Mouse (Mus musculus) ES-E14 (cell line): ENCODE data around the gene Rnasek. TPM values are rescaled to one million over a fixed set of nuclear protein-coding genes. Genes with fewer than 3 reads are reported as not detected.

ENCODE experiments used
- DNase-seq: peaks from one replicate; pipeline ENCODE4 v3.0.0-alpha.2; 2013; ENCODE audit warnings: low read depth, low spot score
- H3K27ac ChIP-seq: 2 replicates; pipeline ENCODE4 v1.5.1; 2012; ENCODE audit warnings: low read depth, mild to moderate bottlenecking, low read length, moderate library complexity, mixed read lengths; ENCODE audit not compliant: poor library complexity, insufficient read depth, severe bottlenecking
- H3K36me3 ChIP-seq: 2 replicates; pipeline ENCODE4 v1.6.1; 2012; ENCODE audit warnings: mild to moderate bottlenecking, low read length, moderate library complexity, mixed read lengths; ENCODE audit not compliant: control insufficient read depth, poor library complexity, insufficient read depth, severe bottlenecking
- H3K4me1 ChIP-seq, 2 experiments: fragments of 150-350 bp in 1 of 2; sonication (generic) in 1 of 2; 2 replicates each; pipeline ENCODE4 v1.6.1; 2012; ENCODE audit warnings: low read length in 2 of 2, mild to moderate bottlenecking in 1 of 2, mixed read lengths in 1 of 2; ENCODE audit not compliant: control insufficient read depth in 2 of 2, insufficient read depth in 2 of 2, poor library complexity in 1 of 2
- H3K4me3 ChIP-seq, 2 experiments: fragments of 150-350 bp in 1 of 2; sonication (generic) in 1 of 2; 2 replicates each; pipeline ENCODE4 v1.5.1; 2012; ENCODE audit warnings: low read length in 2 of 2, low read depth in 1 of 2, mild to moderate bottlenecking in 1 of 2, mixed read lengths in 1 of 2; ENCODE audit not compliant: insufficient read depth in 1 of 2, poor library complexity in 1 of 2, severe bottlenecking in 1 of 2
- H3K9ac ChIP-seq: 2 replicates; pipeline ENCODE4 v1.6.1; 2012; ENCODE audit warnings: low read depth, mild to moderate bottlenecking, low read length, mixed read lengths; ENCODE audit not compliant: poor library complexity, insufficient read depth, severe bottlenecking
- H3K9me3 ChIP-seq: fragments of 150-350 bp; sonication (generic); 2 replicates; pipeline ENCODE4 v1.6.1; 2012; ENCODE audit warnings: low read depth, mild to moderate bottlenecking, low read length; ENCODE audit not compliant: control insufficient read depth, insufficient read depth
- CHD2 ChIP-seq: IDR thresholded peaks from 2 replicates; pipeline ENCODE4 v1.6.1; 2014; ENCODE audit warnings: mild to moderate bottlenecking, low read depth, low read length, inconsistent platforms
- HCFC1 ChIP-seq: IDR thresholded peaks from 2 replicates; pipeline ENCODE4 v1.6.1; 2012; ENCODE audit warnings: low read length, inconsistent platforms, borderline replicate concordance; ENCODE audit not compliant: insufficient read depth
- MAFK ChIP-seq: IDR thresholded peaks from 2 replicates; pipeline ENCODE4 v1.6.1; 2014; ENCODE audit warnings: mild to moderate bottlenecking, low read depth, low read length, inconsistent platforms; ENCODE audit not compliant: insufficient read depth
- ZC3H11A ChIP-seq: IDR thresholded peaks from 2 replicates; pipeline ENCODE4 v1.6.1; 2012; ENCODE audit warnings: low read depth, mild to moderate bottlenecking, inconsistent platforms, low read length, borderline replicate concordance
- ZNF384 ChIP-seq: IDR thresholded peaks from 2 replicates; pipeline ENCODE4 v1.6.1; 2012; ENCODE audit warnings: low read depth, low read length, inconsistent platforms
- in situ Hi-C, 2 experiments: fragments of 600-800 bp; cut with MboI; formaldehyde crosslinking; loops; one replicate each; pipeline ENCODE4 v1.15.1; 2025; ENCODE audit warnings: low sequenced_read_pairs in 2 of 2, inconsistent platforms in 1 of 2; ENCODE audit not compliant: unreplicated experiment in 2 of 2
- total RNA-seq: library from RNA; depleted of rRNA; stranded (reverse); fragments of 300-350 nt; gene quantifications from 2 replicates; pipeline ENCODE4 v1.2.3, GENCODE M21; 2012

Rnasek gene
- total RNA-seq, 1 experiment, result 66.0 TPM

GRCm38 (mm10) chr11:70214191-70214855, 25.3 kb downstream of the Rnasek start:
- DNase-seq, result no peak
- in situ Hi-C loops, result loop anchor here in 1 of 2 experiments (10.0 kb wide), 1 partner anchor 280 kb away; the partner anchor contains the start of gene Ybx2
- no peak overlapping the region for H3K27ac ChIP-seq

DNA sequence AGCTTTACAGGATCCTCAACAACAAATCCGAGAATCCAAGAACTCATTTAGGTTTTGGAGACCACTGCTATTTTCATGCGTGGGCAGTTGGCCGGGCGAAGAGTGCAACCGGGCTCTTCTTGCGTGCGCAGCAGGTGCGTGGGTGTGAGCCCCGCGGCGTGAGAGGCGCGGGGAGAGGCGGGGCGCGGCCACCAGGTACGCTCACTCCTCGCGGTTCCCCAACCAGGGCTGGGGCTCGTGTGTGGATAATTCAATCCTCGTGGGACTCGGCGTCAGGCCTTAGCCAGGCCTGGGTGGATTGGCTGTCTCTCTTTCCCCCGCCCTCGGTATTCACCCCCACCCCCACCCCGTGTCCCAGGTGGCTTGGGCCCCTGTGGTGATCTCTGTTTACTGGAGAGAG, 25.9 kb downstream of the Rnasek start:
- Histone ChIP-seq H3K9me3 (no peaks in the 10 kb centered on the region), H3K4me3 (peak overlapping the region; percentile 37 to 63; a peak in 3 of 4 replicates), H3K27ac (no peak overlapping the region), H3K9ac (no peak overlapping the region), H3K4me1 (peaks cover 2 to 19% of the 10 kb centered on the region in 2 experiments; a peak in 2 of 4 replicates), H3K36me3 (peaks cover 9% of the 10 kb centered on the region)
- no peak for TF ChIP-seq ZNF384
- TF ChIP-seq ZC3H11A, result no peak
- TF ChIP-seq MAFK, result no peak
- TF ChIP-seq HCFC1, result no peak
- no peak for TF ChIP-seq CHD2
- in situ Hi-C loops, result loop anchor here in 1 of 2 experiments (10.0 kb wide), 1 partner anchor 279 kb away; the partner anchor contains the start of gene Ybx2
- no peak for DNase-seq

More at GRCm38 (mm10) chr11:70214191-70214855, 25.3 kb downstream of the Rnasek start:
- no peak for TF ChIP-seq MAFK
- no peak for TF ChIP-seq HCFC1
- no peak for TF ChIP-seq ZC3H11A
- TF ChIP-seq CHD2, result no peak
- no peak for TF ChIP-seq ZNF384
- peak overlapping the region; percentile 37 to 63 for H3K4me3 ChIP-seq
- peak overlapping the region; percentile 68 for H3K9ac ChIP-seq
- peaks cover 9% of the 10 kb centered on the region for H3K36me3 ChIP-seq
- H3K4me1 ChIP-seq, result peaks cover 2 to 23% of the 10 kb centered on the region in 2 experiments; a peak in 2 of 4 replicates
- no peaks in the 10 kb centered on the region for H3K9me3 ChIP-seq

GRCm38 (mm10) chr11:70212896-70213295, 26.7 kb downstream of the Rnasek start:
- Histone ChIP-seq H3K27ac (no peak overlapping the region), H3K4me3 (no peak overlapping the region), H3K9me3 (no peaks in the 10 kb centered on the region), H3K36me3 (peaks cover 7% of the 10 kb centered on the region), H3K9ac (no peak overlapping the region), H3K4me1 (peaks cover 2 to 19% of the 10 kb centered on the region in 2 experiments; a peak in 2 of 4 replicates)
- TF ChIP-seq HCFC1 (no peak), ZNF384 (no peak), CHD2 (no peak), ZC3H11A (no peak), MAFK (no peak)
- in situ Hi-C loops, result loop anchor here in 1 of 2 experiments (10.0 kb wide), 1 partner anchor 278 kb away; the partner anchor contains the start of gene Ybx2
- no peak for DNase-seq

DNA sequence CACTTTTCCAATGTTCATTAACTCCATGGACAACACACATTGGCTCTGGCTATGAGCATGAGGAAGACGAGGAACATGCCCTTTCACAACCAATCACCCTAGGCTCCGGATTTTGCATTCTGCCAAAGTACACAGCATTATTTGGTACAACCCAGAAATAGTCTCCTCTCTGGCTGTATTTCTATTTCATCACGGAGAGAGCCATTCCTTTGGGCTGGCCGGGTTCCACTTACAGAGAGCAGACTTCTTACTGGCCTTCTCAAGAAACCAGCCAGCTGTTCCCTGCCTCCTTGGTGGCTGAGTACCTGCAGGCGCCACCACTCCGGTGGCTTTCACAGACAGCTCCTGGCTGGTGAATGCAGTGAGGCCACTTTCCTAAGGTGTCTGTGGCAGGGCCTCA, 27.2 kb downstream of the Rnasek start, which contains the start of gene Slc16a11:
Slc16a11 (plus strand) TSS at position 330 of the 400 bp plus-strand sequence.
- Histone ChIP-seq H3K9me3 (no peaks in the 10 kb centered on the region), H3K27ac (no peak within 1 kb of the TSS), H3K4me1 (peaks cover 2 to 19% of the 10 kb centered on the region in 2 experiments; a peak in 2 of 4 replicates), H3K36me3 (peaks cover 3% of the 10 kb centered on the region; the same call in 1 of the 2 replicates), H3K9ac (no peak within 1 kb of the TSS), H3K4me3 (peak within 1 kb of the TSS; percentile 37 to 63; a peak in 1 of 4 replicates)
- in situ Hi-C loops, result loop anchor here in 1 of 2 experiments (10.0 kb wide), 1 partner anchor 278 kb away; the partner anchor contains the start of gene Ybx2
- no peak for DNase-seq
- no peak for TF ChIP-seq ZNF384
- no peak for TF ChIP-seq ZC3H11A
- no peak for TF ChIP-seq HCFC1
- TF ChIP-seq MAFK, result no peak
- TF ChIP-seq CHD2, result no peak
